ENCODE assay signal across 8 mouse cellular contexts in the genomic region with DNA sequence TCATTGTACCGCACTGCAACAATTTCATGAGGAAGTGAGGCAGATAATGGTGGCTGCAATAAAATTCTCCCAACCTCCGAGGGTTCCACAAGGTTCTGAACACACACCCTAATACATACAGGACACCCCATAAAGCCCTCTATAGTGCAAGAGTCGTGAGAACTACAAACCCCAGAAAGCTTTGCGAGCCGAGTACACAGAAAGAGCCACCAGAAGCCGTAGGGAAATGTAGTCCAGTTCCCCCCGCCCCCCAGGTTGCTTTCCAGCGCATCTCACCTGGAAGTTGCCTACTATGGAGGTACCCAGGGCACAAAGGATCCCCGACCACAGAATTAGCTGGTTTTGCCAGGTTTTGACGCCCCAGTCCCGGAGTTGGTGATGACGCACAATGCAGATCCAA. TPM values are rescaled to one million over a fixed set of nuclear protein-coding genes. Genes with fewer than 3 reads are reported as not detected.
DNase-seq lines count a peak whose midpoint lies in the region; ATAC-seq lines count a peak whose summit lies in the region.

No protein-coding gene starts in this region.

- WGBS in hindbrain, embryonic 11.5 days: 38% methylated on average over 12 of the region's 12 CpGs
- 40% methylated on average over 12 of the region's 12 CpGs for WGBS in limb, embryonic 12.5 days
- 39% methylated on average over 12 of the region's 12 CpGs for WGBS in midbrain, embryonic 12.5 days

- H3K9me3 ChIP-seq in hindbrain, embryonic 11.5 days (ENCODE audit: control insufficient read depth, low read length): no peaks in the 10 kb centered on the region
- no peaks in the 10 kb centered on the region for H3K9me3 ChIP-seq in limb, embryonic 12.5 days
- H3K9me3 ChIP-seq in midbrain, embryonic 12.5 days: no peaks in the 10 kb centered on the region

- H3K27ac ChIP-seq in hindbrain, embryonic 11.5 days (ENCODE audit: low read depth, low read length): no peak overlapping the region
- no peak overlapping the region for H3K27ac ChIP-seq in limb, embryonic 12.5 days
- H3K27ac ChIP-seq in midbrain, embryonic 12.5 days (replicated peaks): no peak overlapping the region

- no peak for ATAC-seq in hindbrain, embryonic 11.5 days (ENCODE audit: low FRiP score)
- peak; percentile 34; the same call in 1 of the 2 replicates for ATAC-seq in limb, embryonic 12.5 days (ENCODE audit: insufficient number of reproducible peaks, insufficient read depth, low FRiP score, low TSS enrichment, low read depth)
- ATAC-seq in midbrain, embryonic 12.5 days (ENCODE audit: low FRiP score, low read depth): peak; percentile 34; the same call in 1 of the 2 replicates

- no peaks in the 10 kb centered on the region for H3K4me1 ChIP-seq in hindbrain, embryonic 11.5 days (replicated peaks; ENCODE audit: control insufficient read depth, insufficient read depth, low read length)
- H3K4me1 ChIP-seq in limb, embryonic 12.5 days (replicated peaks): no peaks in the 10 kb centered on the region
- H3K4me1 ChIP-seq in midbrain, embryonic 12.5 days: no peaks in the 10 kb centered on the region

- peak; percentile 35 for DNase-seq in left cerebral cortex, adult 11 months (ENCODE audit: low spot score)
- no peak for DNase-seq in left cerebral cortex, adult 8-10 months (ENCODE audit: low spot score in 2 of 2)
- peak; percentile 52 to 73 for DNase-seq in cerebellum, postnatal 25 days
- DNase-seq in hindbrain, embryonic 11.5 days (ENCODE audit: low spot score): peak; percentile 21
- peak; percentile 46 for DNase-seq in thymus, postnatal 0 days (ENCODE audit: low spot score)
- DNase-seq in ovary, postnatal 14 days (ENCODE audit: low spot score): no peak

- peak overlapping the region; percentile 32 for H3K4me2 ChIP-seq in hindbrain, embryonic 11.5 days (replicated peaks; ENCODE audit: low read depth, low read length)
- peak overlapping the region; percentile 51 for H3K4me2 ChIP-seq in limb, embryonic 12.5 days
- peak overlapping the region; percentile 51 for H3K4me2 ChIP-seq in midbrain, embryonic 12.5 days (replicated peaks)

- no peak overlapping the region; the same call in 1 of the 2 replicates for H3K4me3 ChIP-seq in hindbrain, embryonic 11.5 days (ENCODE audit: low read depth, low read length)
- peak overlapping the region; percentile 24; the same call in 1 of the 2 replicates for H3K4me3 ChIP-seq in limb, embryonic 12.5 days (replicated peaks)
- peak overlapping the region; percentile 29 for H3K4me3 ChIP-seq in midbrain, embryonic 12.5 days

- H3K9ac ChIP-seq in hindbrain, embryonic 11.5 days (ENCODE audit: low read depth, low read length): no peak overlapping the region
- 0 out of 2 replicates have a peak overlapping the region, but pooled peaks have one; percentile 42 for H3K9ac ChIP-seq in limb, embryonic 12.5 days (replicated peaks)
- H3K9ac ChIP-seq in midbrain, embryonic 12.5 days (replicated peaks): no peak overlapping the region; the same call in 1 of the 2 replicates

- H3K27me3 ChIP-seq in hindbrain, embryonic 11.5 days (ENCODE audit: control insufficient read depth, insufficient read depth, low read length): no peaks in the 10 kb centered on the region
- H3K27me3 ChIP-seq in limb, embryonic 12.5 days: no peaks in the 10 kb centered on the region
- H3K27me3 ChIP-seq in midbrain, embryonic 12.5 days: no peaks in the 10 kb centered on the region

- no peaks in the 10 kb centered on the region for H3K36me3 ChIP-seq in hindbrain, embryonic 11.5 days (ENCODE audit: control insufficient read depth, insufficient read depth, low read length)
- H3K36me3 ChIP-seq in limb, embryonic 12.5 days: no peaks in the 10 kb centered on the region
- no peaks in the 10 kb centered on the region for H3K36me3 ChIP-seq in midbrain, embryonic 12.5 days

RNA-seq across cellular contexts. Expression of a gene that starts 1.5 kb away (rescaled TPM):
- under 1 TPM in 2 of 4 experiments, not detected in 2; 0.16 to 0.21 TPM for total RNA-seq in left cerebral cortex, adult 8-10 months (2022)
- 0.22 and 0.26 TPM in 2 replicates for polyA plus RNA-seq in hindbrain, embryonic 11.5 days (2014; fragmentation: Nextera tagmentation; extraction: Ambion mirVana)
- 0.13 and 0.26 TPM in 2 replicates for polyA plus RNA-seq in limb, embryonic 12.5 days (2016; fragmentation: Nextera tagmentation; extraction: Ambion mirVana)
- 0.18 and 0.20 TPM in 2 replicates for polyA plus RNA-seq in midbrain, embryonic 12.5 days (2016; fragmentation: Nextera tagmentation; extraction: Ambion mirVana)
- polyA plus RNA-seq in thymus, postnatal 0 days (2015; fragmentation: Nextera tagmentation; extraction: Ambion mirVana): 0.82 and 1.4 TPM in 2 replicates

RNA-seq across cellular contexts. Expression of a gene that starts 16.4 kb away (rescaled TPM):
- 10 to 100 TPM; 22.0 to 31.3 (median 25.3) TPM for total RNA-seq in left cerebral cortex, adult 8-10 months (2022)
- 64.3 and 69.2 TPM in 2 replicates for polyA plus RNA-seq in hindbrain, embryonic 11.5 days (2014; fragmentation: Nextera tagmentation; extraction: Ambion mirVana)
- 67.3 and 73.3 TPM in 2 replicates for polyA plus RNA-seq in limb, embryonic 12.5 days (2016; fragmentation: Nextera tagmentation; extraction: Ambion mirVana)
- polyA plus RNA-seq in midbrain, embryonic 12.5 days (2016; fragmentation: Nextera tagmentation; extraction: Ambion mirVana): 89.3 and 91.6 TPM in 2 replicates
- polyA plus RNA-seq in thymus, postnatal 0 days (2015; fragmentation: Nextera tagmentation; extraction: Ambion mirVana): 44.1 and 44.2 TPM in 2 replicates

RNA-seq across cellular contexts. Expression of a gene that starts 29.4 kb away (rescaled TPM):
- total RNA-seq in left cerebral cortex, adult 8-10 months (2022): 1 to 10 TPM; 5.1 to 8.7 (median 6.8) TPM
- polyA plus RNA-seq in hindbrain, embryonic 11.5 days (2014; fragmentation: Nextera tagmentation; extraction: Ambion mirVana): 28.0 and 28.5 TPM in 2 replicates
- polyA plus RNA-seq in limb, embryonic 12.5 days (2016; fragmentation: Nextera tagmentation; extraction: Ambion mirVana): 61.5 and 70.0 TPM in 2 replicates
- polyA plus RNA-seq in midbrain, embryonic 12.5 days (2016; fragmentation: Nextera tagmentation; extraction: Ambion mirVana): 33.7 and 45.8 TPM in 2 replicates
- polyA plus RNA-seq in thymus, postnatal 0 days (2015; fragmentation: Nextera tagmentation; extraction: Ambion mirVana): 37.9 TPM in 2 replicates

RNA-seq across cellular contexts. Expression of a gene that starts 33.1 kb away (rescaled TPM):
- total RNA-seq in left cerebral cortex, adult 8-10 months (2022): 100 to 1,000 TPM; 377 to 435 (median 401) TPM
- 3.1 and 5.1 TPM in 2 replicates for polyA plus RNA-seq in hindbrain, embryonic 11.5 days (2014; fragmentation: Nextera tagmentation; extraction: Ambion mirVana)
- 2.4 and 3.6 TPM in 2 replicates for polyA plus RNA-seq in limb, embryonic 12.5 days (2016; fragmentation: Nextera tagmentation; extraction: Ambion mirVana)
- polyA plus RNA-seq in midbrain, embryonic 12.5 days (2016; fragmentation: Nextera tagmentation; extraction: Ambion mirVana): 5.4 and 5.7 TPM in 2 replicates
- 0.06 and 0.20 TPM in 2 replicates for polyA plus RNA-seq in thymus, postnatal 0 days (2015; fragmentation: Nextera tagmentation; extraction: Ambion mirVana)

RNA-seq across cellular contexts. Expression of a gene that starts 38.6 kb away (rescaled TPM):
- 10 to 100 TPM; 83.7 to 95.5 (median 89.4) TPM for total RNA-seq in left cerebral cortex, adult 8-10 months (2022)
- polyA plus RNA-seq in hindbrain, embryonic 11.5 days (2014; fragmentation: Nextera tagmentation; extraction: Ambion mirVana): 112 and 114 TPM in 2 replicates
- polyA plus RNA-seq in limb, embryonic 12.5 days (2016; fragmentation: Nextera tagmentation; extraction: Ambion mirVana): 107 and 111 TPM in 2 replicates
- polyA plus RNA-seq in midbrain, embryonic 12.5 days (2016; fragmentation: Nextera tagmentation; extraction: Ambion mirVana): 111 and 113 TPM in 2 replicates
- 74.9 and 91.0 TPM in 2 replicates for polyA plus RNA-seq in thymus, postnatal 0 days (2015; fragmentation: Nextera tagmentation; extraction: Ambion mirVana)

Comparison
In these comparisons a context has a peak if more than half of its experiments do, and no peak if none do; other contexts are left out.
1. DNase-seq: peak in left cerebral cortex, adult 11 months (single experiment), cerebellum, postnatal 25 days (2 of 2), hindbrain, embryonic 11.5 days (single experiment) and thymus, postnatal 0 days (single experiment); none in left cerebral cortex, adult 8-10 months (0 of 2) and ovary, postnatal 14 days (single experiment).
2. Peak in every context shown above with its lines, with median percentiles within 50 percentile points of each other: H3K4me2 ChIP-seq.